Mouse (Mus musculus): ENCODE data around the gene Brix1.

- TF ChIP-seq POLR2A (IDR thresholded peaks at IDR 0.05; ENCODE audit: insufficient read depth, low read depth, low read length) (no peak), CTCF (IDR thresholded peaks at IDR 0.05; ENCODE audit: insufficient read depth, low read depth, low read length) (no peak)
Measured at GRCm38 (mm10) chr15:10490101-10490500, 4.4 kb upstream of the Brix1 start.

Data from olfactory bulb, adult 2 months (tissue).